Mouse (Mus musculus): ENCODE results near the gene Cd68. TPM values are rescaled to one million over a fixed set of nuclear protein-coding genes. Genes with fewer than 3 reads are reported as not detected.
A peak's percentile ranks its signal among the peaks of the same experiment; 100 is the strongest.
"Not testable (repeated sequence)": the region's sequence is repeated elsewhere in the genome, so short reads cannot be mapped to it uniquely, and the experiment has no call there.

Cd68 gene
- polyA plus RNA-seq, 1 experiment from 2014 or later, result 17.4 TPM

GRCm38 (mm10) chr11:69617805-69618204 lies 48.1 kb downstream of the Cd68 start, which contains the start of gene Shbg:
Shbg (minus strand) TSS chr11:69617905.
- peak within 1 kb of the TSS; percentile 39; the same call in 1 of the 2 replicates for H3K9ac ChIP-seq
- H3K4me2 ChIP-seq, result peak within 1 kb of the TSS; percentile 47
- H3K27ac ChIP-seq, result peak within 1 kb of the TSS; percentile 55
- H3K36me3 ChIP-seq, result no peaks in the 10 kb centered on the region
- DNase-seq, result no peak
- peak; percentile 32 for ATAC-seq (ENCODE audit: low read depth)
- peak within 1 kb of the TSS; percentile 22 for H3K4me3 ChIP-seq (replicated peaks)
- peaks cover 66% of the 10 kb centered on the region for H3K4me1 ChIP-seq (replicated peaks)
- peaks cover 9% of the 10 kb centered on the region for H3K27me3 ChIP-seq
- 38% methylated on average over 5 of the region's 5 CpGs for WGBS (ENCODE audit: insufficient replicate concordance)
- H3K9me3 ChIP-seq (replicated peaks), result no peaks in the 10 kb centered on the region

- Histone ChIP-seq H3K4me3 (replicated peaks) (peak overlapping the region; percentile 22), H3K9me3 (replicated peaks) (no peaks in the 10 kb centered on the region), H3K27ac (peak overlapping the region; percentile 55; the same call in 1 of the 2 replicates), H3K9ac (peak overlapping the region; percentile 39; the same call in 1 of the 2 replicates), H3K36me3 (no peaks in the 10 kb centered on the region), H3K4me2 (peak overlapping the region; percentile 47), H3K27me3 (peaks cover 9% of the 10 kb centered on the region), H3K4me1 (replicated peaks) (peaks cover 62% of the 10 kb centered on the region)
- DNase-seq, result no peak
- 48% methylated on average over 10 of the region's 10 CpGs for WGBS (ENCODE audit: insufficient replicate concordance)
- no peak for ATAC-seq (ENCODE audit: low read depth)
Observed at GRCm38 (mm10) chr11:69616781-69617180, 49.2 kb downstream of the Cd68 start.

DNA sequence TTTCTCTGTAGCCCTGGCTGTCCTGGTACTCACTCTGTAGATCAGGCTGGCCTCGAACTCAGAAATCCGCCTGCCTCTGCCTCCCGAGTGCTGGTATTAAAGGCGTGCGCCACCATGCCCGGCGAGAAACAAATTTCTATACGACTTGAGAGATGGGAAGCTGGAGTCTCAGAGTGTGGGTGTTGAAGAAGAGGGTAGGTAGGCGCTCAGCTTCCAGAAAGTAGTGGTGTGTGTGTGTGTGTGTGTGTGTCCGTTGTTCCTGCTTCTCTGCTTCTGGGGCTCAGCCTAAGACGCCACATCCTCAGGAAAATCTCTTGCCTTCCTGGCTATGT lies 51.7 kb downstream of the Cd68 start:
- H3K9ac ChIP-seq, result peak overlapping the region; percentile 70; the same call in 1 of the 2 replicates
- not testable (repeated sequence) for H3K36me3 ChIP-seq; ATAC-seq (ENCODE audit: low read depth); DNase-seq; H3K9me3 ChIP-seq (replicated peaks); H3K27me3 ChIP-seq; H3K27ac ChIP-seq
- WGBS (ENCODE audit: insufficient replicate concordance), result 28% methylated on average over 11 of the region's 11 CpGs
- H3K4me3 ChIP-seq (replicated peaks), result peak overlapping the region; percentile 57
- H3K4me1 ChIP-seq (replicated peaks), result peaks cover 59% of the 10 kb centered on the region
- H3K4me2 ChIP-seq, result peak overlapping the region; percentile 75

MicroRNAs within 50 kb of the gene (microRNA counts, 519-probe panel; counts per million panel counts)
- microRNA mmu-miR-1934 (114 counts per million), microRNA mmu-miR-467f (4,204 counts per million, percentile 35 among the panel's probes with 10 or more counts)

Small RNA genes lying within 50 kb of the gene (microRNA-seq; reads per million reads assigned to microRNA genes)
- gene Mir1934 (10.0 reads per million, percentile 23 among the genes with 10 or more reads in this experiment), gene Mir467f (not detected)

Other genes starting within 250 kb of the Cd68 start
- 0.06 and 0.12 TPM in 2 replicates for gene Dnah2, start 117.0 kb downstream of the Cd68 start, polyA plus RNA-seq (2015; fragmentation: Nextera tagmentation; extraction: Ambion mirVana)
- 0.75 and 0.85 TPM in 2 replicates for gene Efnb3, start 105.9 kb downstream of the Cd68 start, polyA plus RNA-seq (2015; fragmentation: Nextera tagmentation; extraction: Ambion mirVana)
- gene Wrap53, start 85.9 kb downstream of the Cd68 start, polyA plus RNA-seq (2015; fragmentation: Nextera tagmentation; extraction: Ambion mirVana), result 23.1 and 23.7 TPM in 2 replicates
- gene Trp53, start 85.8 kb downstream of the Cd68 start, polyA plus RNA-seq (2015; fragmentation: Nextera tagmentation; extraction: Ambion mirVana), result 83.0 and 90.4 TPM in 2 replicates
- gene Atp1b2, start 60.2 kb downstream of the Cd68 start, polyA plus RNA-seq (2015; fragmentation: Nextera tagmentation; extraction: Ambion mirVana), result 21.7 and 30.8 TPM in 2 replicates
- gene Shbg, start 48.2 kb downstream of the Cd68 start, polyA plus RNA-seq (2015; fragmentation: Nextera tagmentation; extraction: Ambion mirVana), result 33.4 and 34.8 TPM in 2 replicates
- gene Sat2, start 44.1 kb downstream of the Cd68 start, polyA plus RNA-seq (2015; fragmentation: Nextera tagmentation; extraction: Ambion mirVana), result 11.6 and 12.3 TPM in 2 replicates
- 7.9 and 8.2 TPM in 2 replicates for gene Fxr2, start 33.2 kb downstream of the Cd68 start, polyA plus RNA-seq (2015; fragmentation: Nextera tagmentation; extraction: Ambion mirVana)
- not detected in 2 replicates for gene Sox15, start 10.8 kb downstream of the Cd68 start, polyA plus RNA-seq (2015; fragmentation: Nextera tagmentation; extraction: Ambion mirVana)
- 36.9 and 39.2 TPM in 2 replicates for gene Mpdu1, start 3.5 kb downstream of the Cd68 start, polyA plus RNA-seq (2015; fragmentation: Nextera tagmentation; extraction: Ambion mirVana)
- gene Eif4a1, start 6.3 kb upstream of the Cd68 start, polyA plus RNA-seq (2015; fragmentation: Nextera tagmentation; extraction: Ambion mirVana), result 351 and 453 TPM in 2 replicates
- gene Senp3, start 15.9 kb upstream of the Cd68 start, polyA plus RNA-seq (2015; fragmentation: Nextera tagmentation; extraction: Ambion mirVana), result 37.3 and 38.6 TPM in 2 replicates
- 0.10 TPM in 1 of 2 replicates, not detected in the other for gene Tnfsf13, start 19.6 kb upstream of the Cd68 start, polyA plus RNA-seq (2015; fragmentation: Nextera tagmentation; extraction: Ambion mirVana)
- gene Tnfsf12, start 29.7 kb upstream of the Cd68 start, polyA plus RNA-seq (2015; fragmentation: Nextera tagmentation; extraction: Ambion mirVana), result 2.1 and 2.6 TPM in 2 replicates
- gene Tnfsfm13, start 29.9 kb upstream of the Cd68 start, polyA plus RNA-seq (2015; fragmentation: Nextera tagmentation; extraction: Ambion mirVana), result 1.1 and 1.4 TPM in 2 replicates
- gene Polr2a, start 92.5 kb upstream of the Cd68 start, polyA plus RNA-seq (2015; fragmentation: Nextera tagmentation; extraction: Ambion mirVana), result 9.6 and 10.8 TPM in 2 replicates
- gene Slc35g3, start 95.8 kb upstream of the Cd68 start, polyA plus RNA-seq (2015; fragmentation: Nextera tagmentation; extraction: Ambion mirVana), result not detected in 2 replicates
- gene Zbtb4, start 99.8 kb upstream of the Cd68 start, polyA plus RNA-seq (2015; fragmentation: Nextera tagmentation; extraction: Ambion mirVana), result 0.38 and 0.43 TPM in 2 replicates
- 0.43 and 0.59 TPM in 2 replicates for gene Chrnb1, start 129.8 kb upstream of the Cd68 start, polyA plus RNA-seq (2015; fragmentation: Nextera tagmentation; extraction: Ambion mirVana)
- 0.07 and 0.20 TPM in 2 replicates for gene Fgf11, start 135.7 kb upstream of the Cd68 start, polyA plus RNA-seq (2015; fragmentation: Nextera tagmentation; extraction: Ambion mirVana)
- gene Tmem102, start 139.5 kb upstream of the Cd68 start, polyA plus RNA-seq (2015; fragmentation: Nextera tagmentation; extraction: Ambion mirVana), result 0.46 and 0.50 TPM in 2 replicates
- gene Gm39566, start 149.1 kb upstream of the Cd68 start, polyA plus RNA-seq (2015; fragmentation: Nextera tagmentation; extraction: Ambion mirVana), result not detected in 2 replicates
- not detected in 2 replicates for gene Spem2, start 152.3 kb upstream of the Cd68 start, polyA plus RNA-seq (2015; fragmentation: Nextera tagmentation; extraction: Ambion mirVana)
- gene Spem1, start 156.0 kb upstream of the Cd68 start, polyA plus RNA-seq (2015; fragmentation: Nextera tagmentation; extraction: Ambion mirVana), result not detected in 2 replicates
- gene Nlgn2, start 171.6 kb upstream of the Cd68 start, polyA plus RNA-seq (2015; fragmentation: Nextera tagmentation; extraction: Ambion mirVana), result 0.68 and 0.75 TPM in 2 replicates
- gene Tmem256, start 172.4 kb upstream of the Cd68 start, polyA plus RNA-seq (2015; fragmentation: Nextera tagmentation; extraction: Ambion mirVana), result 321 and 345 TPM in 2 replicates
- gene Plscr3, start 180.2 kb upstream of the Cd68 start, polyA plus RNA-seq (2015; fragmentation: Nextera tagmentation; extraction: Ambion mirVana), result 28.0 and 29.9 TPM in 2 replicates
- gene Tnk1, start 192.6 kb upstream of the Cd68 start, polyA plus RNA-seq (2015; fragmentation: Nextera tagmentation; extraction: Ambion mirVana), result 0.76 and 1.5 TPM in 2 replicates
- not detected in 2 replicates for gene Tmem95, start 211.9 kb upstream of the Cd68 start, polyA plus RNA-seq (2015; fragmentation: Nextera tagmentation; extraction: Ambion mirVana)
- 0.89 and 1.3 TPM in 2 replicates for gene Kctd11, start 215.3 kb upstream of the Cd68 start, polyA plus RNA-seq (2015; fragmentation: Nextera tagmentation; extraction: Ambion mirVana)
- 4.4 and 4.9 TPM in 2 replicates for gene Acap1, start 229.4 kb upstream of the Cd68 start, polyA plus RNA-seq (2015; fragmentation: Nextera tagmentation; extraction: Ambion mirVana)
- 0.89 and 1.0 TPM in 2 replicates for gene 2810408A11Rik, start 234.8 kb upstream of the Cd68 start, polyA plus RNA-seq (2015; fragmentation: Nextera tagmentation; extraction: Ambion mirVana)
- gene Neurl4, start 234.9 kb upstream of the Cd68 start, polyA plus RNA-seq (2015; fragmentation: Nextera tagmentation; extraction: Ambion mirVana), result 2.3 and 2.8 TPM in 2 replicates
- 107 and 116 TPM in 2 replicates for gene Gps2, start 247.7 kb upstream of the Cd68 start, polyA plus RNA-seq (2015; fragmentation: Nextera tagmentation; extraction: Ambion mirVana)